Mouse (Mus musculus) 416B (cell line): ENCODE measurements around the gene Rogdi.
A peak's percentile ranks its signal among the peaks of the same experiment; 100 is the strongest.

ENCODE experiments used
- DNase-seq: peaks from one replicate; pipeline ENCODE4 v3.0.0; 2011; ENCODE audit warnings: low read depth

Gene Rogdi

DNA sequence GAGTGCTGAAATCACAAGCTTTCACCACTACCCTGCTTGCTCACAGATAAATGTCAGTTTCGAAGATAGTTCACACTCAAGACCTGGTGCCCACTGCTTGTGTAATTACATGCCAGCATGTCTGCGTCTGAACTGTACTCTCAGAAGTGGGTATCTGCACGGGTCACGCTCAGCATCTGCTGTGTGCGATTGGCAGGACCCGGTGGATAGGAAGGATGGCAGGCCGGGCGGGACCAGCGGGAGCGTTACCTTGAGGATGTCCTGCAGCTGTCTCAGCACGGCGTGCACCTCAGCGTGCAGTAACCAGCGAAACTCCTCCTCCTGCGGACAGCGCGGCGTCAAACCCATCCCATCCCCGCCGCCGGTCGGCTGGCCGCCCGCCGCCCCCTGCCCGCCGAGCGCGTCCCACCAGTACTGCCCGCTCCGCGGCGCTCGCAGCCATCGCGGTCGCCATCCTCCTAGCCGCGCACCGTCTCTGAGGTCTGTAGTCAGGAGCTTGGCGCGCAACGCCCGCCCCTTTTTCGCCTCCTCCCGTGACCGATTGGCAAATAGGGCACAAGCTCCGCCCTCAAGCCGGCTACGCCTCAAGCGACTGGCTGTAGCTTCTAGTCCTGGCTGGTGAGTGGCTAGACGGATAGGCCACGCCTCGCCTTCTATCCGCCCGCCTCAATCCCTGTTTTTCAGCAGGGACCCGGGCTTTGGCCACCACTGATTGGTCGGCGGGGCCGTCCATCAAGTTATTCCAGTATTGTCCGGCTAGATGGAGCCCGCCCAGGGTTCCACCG, at the start of gene Rogdi:
Rogdi (minus strand) TSS at position 500 of the 785 bp plus-strand sequence.
- peak; percentile 98 for DNase-seq

DNA sequence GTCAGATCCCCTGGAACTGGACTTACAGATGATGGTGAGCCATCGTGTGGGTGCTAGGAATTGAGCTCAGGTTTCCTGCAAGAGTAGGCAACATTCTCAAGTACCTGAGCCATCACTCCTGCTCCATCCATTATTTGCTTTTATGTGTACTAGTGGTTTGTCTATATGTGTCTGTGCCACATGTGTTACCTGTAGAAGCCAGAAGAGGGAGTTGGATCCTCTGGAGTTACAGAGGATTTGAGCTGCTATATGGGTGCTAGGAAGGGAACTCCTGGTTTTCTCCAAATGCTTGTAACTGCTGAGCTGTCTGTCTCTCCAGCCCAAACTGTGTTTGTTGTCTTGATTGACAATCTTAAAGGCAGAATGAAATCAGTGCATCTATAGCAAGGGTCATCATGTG, 44.8 kb upstream of the Rogdi start:
- DNase-seq: peak; percentile 59

DNA sequence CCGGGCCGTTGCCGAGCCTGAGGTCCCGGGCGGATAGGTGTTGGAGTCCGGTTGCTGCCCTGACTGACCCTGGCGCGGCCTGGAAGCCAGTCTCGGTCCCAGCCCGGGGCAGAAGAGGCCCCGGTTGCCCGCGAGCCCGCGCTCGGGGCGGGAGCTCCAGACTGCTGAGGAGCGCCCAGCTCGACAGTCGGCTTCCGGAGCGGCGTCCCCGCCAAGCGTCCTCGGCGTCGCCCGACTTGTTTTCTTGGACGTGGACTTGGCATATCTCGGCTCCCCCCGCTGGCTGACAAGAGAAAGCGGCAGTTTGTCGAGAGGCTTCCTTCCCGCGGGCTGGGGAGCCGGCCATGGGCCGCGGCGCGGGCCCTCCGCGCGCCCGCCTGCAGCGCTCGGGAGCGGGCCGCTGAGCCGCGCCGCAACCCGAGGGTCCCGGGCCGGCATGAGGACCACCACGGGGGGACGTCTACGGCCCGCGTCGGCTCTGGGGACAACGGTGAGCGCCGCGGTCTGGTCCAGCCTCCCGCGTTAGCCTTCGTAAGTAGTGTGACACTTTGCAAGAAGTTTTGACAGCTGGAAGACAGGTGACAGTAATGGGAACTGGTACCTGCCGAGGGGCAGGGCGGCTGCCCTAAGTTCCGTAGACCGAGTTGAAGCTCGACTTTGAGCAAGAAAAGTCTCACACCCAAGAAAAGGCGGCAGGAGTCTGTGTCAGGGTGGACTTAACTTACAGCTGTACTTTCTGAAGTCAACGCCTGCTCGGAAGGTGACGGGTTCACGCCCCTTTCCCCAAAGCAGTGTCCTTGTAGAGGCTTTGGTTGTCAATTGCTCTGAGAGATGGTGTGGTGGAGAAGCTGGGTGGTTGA, 37.1 kb upstream of the Rogdi start:
- DNase-seq: peak; percentile 86

DNA sequence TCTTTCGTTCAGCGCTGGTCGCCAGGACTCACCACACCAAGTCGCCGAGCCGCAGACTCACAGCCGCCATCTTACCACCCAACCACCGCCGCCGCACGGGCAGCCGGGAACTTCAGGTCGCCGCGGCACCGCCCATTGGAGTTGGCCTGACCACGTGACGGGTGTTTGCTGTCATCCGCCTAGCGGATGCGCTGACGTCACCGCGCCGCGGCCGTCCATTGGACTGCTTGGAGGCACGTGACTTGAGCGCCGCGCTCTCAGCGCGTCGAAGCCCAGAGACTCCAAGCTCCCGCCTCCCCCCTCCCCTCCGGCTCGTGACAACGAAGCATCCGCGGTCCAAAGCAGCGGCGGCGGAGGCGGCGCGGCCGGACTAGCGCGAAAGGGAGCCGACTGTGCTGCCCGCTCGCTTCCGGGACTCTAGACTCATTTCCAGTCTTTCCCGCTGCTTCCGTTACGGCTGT, 36.5 kb upstream of the Rogdi start, which contains the start of the genes Glyr1 and Ubn1:
Glyr1 (minus strand) TSS at position 90 of the 461 bp plus-strand sequence.
Ubn1 (plus strand) TSS at position 284 of the 461 bp plus-strand sequence.
- DNase-seq: peak; percentile 99

DNA sequence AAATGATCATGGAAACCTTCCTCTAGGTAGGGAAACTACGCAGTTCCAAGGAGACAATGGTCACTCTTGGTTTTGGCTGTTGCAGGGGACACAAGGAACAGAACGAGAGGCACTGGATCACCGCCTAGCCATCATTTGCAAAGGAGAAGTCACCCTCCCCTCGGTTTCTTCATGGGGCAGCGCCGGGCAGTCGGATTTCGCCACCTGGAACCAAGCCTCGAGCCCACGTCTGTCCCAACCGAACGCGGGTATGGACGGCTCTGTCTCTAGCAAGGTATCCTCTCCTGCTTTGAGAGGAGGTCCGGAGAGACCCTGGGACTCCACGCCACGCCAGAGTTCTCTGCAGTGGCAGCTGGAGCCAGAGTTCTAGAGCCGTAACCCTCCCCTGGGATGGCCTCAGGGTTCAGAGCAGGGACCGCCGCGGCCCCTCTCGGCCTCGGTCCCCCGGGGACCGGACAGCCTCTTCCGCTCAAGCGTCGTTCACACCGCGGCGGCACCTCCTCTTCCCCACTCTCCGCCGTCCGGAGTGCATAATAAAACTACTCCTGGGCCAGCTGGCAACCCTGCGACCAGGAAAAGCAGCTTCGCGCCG, 35.9 kb upstream of the Rogdi start:
- peak; percentile 35 for DNase-seq

DNA sequence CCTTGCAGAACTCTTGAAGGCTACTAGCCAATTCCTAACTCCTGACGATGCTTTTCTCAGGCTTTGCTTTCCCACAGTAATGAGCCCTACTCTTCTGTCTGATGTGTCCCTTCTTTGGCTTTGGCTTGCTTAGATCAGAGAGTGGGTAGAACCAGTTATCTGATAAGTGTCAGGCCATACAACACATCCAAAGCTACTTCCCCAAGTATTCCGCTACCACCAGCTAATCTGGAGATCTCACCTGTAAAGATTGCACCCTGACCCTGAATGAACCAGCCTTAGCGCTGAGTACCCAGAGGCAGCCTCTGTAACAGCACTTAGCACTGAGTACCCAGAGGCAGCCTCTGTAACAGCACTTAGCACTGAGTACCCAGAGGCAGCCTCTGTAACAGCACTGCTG, 32.0 kb upstream of the Rogdi start:
- DNase-seq: no peak

DNA sequence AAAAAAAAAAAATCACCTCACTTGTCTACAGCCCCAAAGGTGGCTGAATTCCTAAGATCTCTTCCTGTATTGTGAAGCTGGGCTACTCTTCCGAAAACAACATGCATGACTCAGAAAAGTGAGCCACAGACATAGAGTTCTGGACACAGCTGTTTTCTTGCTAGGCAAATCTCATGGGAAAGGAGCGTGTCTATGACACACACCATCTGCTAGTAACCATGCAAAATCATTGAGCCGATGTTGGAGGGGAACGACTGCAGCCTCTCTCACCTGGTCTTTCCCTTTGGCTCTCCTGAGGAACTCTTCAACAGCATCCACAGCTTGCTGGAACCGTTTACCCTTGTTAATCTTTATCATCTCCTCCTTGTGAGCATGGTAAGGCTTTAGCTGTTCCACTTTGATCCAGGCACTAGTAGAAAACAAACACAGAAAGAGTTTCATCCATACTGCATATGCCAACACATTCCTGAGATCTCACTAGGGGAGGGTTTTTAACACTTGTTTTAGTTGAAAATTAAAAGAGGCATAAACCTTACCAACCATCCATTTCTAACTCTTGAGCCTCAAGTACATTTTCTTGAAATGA, 23.4 kb upstream of the Rogdi start:
- no peak for DNase-seq

DNA sequence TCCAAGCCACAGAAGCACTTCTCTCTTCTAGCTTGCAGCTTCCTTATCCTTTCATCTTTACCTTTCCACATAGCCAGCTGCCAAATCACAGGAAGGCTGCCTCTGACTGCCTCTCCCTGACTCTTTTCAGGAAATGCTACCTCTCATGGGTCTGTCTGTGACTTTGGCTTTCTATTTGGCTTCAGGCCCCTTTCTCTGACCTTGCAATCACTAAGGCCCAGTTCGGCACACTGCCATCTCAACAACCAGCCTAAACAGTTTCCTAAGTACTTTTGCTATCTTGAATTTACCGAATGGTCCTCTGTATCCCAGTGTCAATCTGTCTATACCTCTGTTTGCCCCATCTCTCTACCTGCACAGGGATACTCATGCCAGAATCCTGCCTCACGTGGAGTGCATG, 22.2 kb upstream of the Rogdi start:
- no peak for DNase-seq

DNA sequence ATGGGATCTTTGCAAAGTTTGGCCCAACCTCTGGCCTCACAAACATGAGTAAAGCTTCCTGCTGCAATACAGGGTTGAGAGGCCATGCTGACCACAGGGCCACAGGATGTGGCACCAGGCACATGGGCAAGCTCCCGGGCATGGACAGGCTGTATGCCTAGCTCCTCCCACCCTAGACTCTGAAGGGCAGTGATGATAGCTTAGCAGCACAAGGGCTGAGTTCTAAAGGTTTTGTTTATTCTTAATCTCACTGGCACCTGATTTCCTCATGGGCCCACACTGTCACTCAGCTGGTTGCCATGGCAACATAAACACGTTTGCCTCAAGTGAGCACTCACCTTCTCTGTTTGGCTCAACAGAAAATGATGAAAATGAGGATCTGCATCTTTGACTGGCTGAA, 16.5 kb upstream of the Rogdi start:
- DNase-seq: peak; percentile 95

DNA sequence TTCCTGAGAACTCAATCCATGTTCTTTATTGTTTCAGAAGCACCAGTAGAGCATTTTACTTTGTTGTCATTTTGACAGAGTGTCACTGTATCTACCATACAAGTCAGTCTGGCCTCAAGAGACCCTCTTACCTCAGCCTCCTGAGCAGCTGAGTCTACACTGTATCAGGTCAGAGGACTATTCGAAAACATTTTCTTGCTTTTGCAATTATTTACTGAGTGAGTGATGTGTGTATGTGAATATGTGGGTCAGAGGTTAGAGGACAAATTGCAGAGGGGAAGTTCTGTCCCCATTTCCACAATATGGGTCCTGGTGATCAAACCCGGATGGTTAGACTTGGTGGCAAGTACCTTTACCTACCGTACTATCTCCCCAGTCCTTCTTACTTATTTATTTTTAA, 10.7 kb upstream of the Rogdi start:
- no peak for DNase-seq

DNA sequence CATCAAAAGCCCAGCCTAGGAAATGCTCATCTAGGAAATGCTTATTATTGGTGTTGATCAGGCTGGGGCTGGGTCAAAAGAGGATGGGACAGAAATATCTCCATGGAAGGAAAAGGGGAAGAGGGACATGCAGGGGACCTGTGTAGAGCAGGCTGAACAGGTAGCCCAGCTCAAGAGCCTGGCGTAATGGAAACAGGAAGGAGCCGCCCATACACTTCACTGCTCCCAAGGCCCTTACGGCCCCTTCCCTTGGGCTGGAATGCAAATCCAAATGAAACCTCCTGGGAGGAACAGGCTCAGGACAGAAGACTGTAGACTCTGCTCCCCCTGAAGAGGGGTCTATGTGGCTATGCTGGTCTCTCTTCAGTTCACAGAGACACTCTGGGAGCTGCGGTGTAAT, 1.2 kb upstream of the Rogdi start:
- DNase-seq: no peak

DNA sequence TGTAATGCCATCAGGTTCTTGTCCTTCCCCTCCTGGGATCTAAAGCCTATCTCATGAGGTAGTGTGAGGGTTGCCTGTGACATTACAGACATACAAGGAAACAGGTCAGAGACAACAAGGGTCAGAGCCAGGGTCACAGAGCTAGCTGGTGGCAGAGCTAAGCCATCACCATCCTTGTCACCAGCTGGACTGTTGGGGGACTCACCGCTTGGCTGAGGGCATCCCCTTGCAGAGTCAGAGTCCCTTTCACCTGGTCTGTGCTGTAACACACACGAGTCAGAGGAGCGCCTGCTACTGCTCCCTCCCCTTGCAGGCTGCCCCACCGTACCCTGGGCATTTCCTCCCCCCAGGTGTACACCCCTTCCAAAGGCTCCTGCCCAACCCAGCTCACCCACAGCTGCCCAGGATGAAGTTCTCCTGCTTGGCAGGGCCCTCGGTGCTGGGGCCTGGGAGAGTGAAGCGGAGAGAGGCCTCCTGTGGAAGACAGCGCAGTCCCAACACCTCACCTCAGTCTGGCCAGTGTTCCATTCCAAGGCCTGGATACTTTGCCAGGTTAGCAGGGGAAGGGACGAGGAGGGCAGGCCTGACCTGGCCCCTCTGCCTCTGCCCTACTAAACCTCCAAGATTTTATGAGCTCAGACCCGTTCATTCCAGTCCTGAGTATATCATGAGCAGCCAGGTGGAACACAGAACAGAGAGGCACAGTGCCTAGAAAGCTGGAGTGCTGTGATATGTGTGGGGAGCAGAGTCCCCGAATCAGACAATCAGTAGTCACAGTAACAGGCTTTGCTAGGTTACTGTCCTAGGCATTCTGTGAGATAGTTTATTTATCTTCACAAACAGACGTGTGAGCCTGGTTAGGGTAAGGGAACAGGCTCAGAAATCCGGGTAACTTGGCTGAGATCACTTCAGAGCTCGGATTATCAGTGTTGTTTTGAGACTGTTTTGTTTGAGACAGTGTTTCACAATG, 1.0 kb downstream of the Rogdi start:
- DNase-seq: no peak

DNA sequence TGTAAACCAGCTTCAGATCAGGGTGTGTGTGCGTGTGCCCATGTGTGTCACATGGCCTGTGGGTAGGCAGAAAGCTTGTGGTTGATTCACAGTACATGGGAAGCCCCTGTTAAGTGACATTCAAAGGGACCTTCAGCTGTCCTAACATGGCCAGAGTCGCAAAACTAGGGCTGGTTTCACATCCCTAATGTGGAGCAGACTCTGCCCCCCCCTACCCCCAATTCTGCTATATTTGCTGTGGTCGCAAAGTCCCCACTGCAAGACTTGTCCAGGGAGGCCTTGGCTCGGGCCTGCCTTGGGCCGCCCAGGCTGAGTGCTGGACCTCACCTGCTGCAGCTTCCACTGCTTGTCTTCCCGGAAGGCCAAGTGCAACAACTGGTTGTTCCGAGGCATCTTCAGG, 2.1 kb downstream of the Rogdi start:
- DNase-seq: no peak

DNA sequence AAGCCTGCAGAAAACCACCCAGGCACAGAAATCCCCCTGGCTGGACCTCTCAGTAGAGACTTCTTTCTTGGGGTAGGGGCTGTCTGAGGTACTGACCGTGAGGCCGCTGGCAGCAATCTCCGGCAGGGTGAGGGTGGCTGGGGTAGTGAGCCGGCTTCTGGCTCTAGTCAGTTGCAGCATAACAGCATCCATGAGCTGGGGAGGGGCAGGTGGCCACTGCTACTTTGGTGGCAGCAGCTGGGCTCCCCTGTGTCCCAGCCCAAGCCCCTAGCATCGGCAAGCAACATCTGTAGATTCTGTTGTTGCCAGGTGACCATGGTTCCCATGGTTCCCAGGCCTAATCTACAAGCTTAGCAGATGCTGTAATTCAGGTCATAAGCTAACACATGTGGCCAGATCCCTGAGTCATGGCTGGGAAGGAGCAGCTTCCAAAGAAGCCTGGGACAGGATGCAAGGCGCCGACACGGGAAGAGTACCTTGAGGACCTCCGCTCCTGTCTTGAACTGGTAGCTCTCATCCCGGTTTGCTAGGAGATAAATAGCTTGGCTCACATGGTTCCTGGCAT, 2.9 kb downstream of the Rogdi start:
- DNase-seq: no peak

DNA sequence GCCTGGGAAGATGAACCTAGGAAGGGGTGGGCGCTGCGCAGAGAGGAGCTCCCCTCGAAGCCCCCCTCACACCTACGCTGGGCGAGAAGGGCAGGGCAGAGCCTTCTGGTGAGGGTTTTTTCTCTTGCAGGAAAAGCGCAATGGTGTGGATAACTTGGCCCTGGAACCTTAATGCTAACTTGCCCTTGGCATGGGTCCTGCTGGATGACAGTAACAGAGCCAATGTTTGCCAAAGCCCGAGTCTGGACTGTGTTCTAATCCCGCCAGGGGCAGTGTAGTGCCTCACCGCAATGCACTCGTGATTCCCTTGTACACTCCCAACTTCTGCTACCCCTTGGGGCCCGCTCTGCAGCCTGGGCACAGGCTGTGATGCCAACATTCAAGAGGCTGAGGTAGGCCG, 5.3 kb downstream of the Rogdi start:
- no peak for DNase-seq

DNA sequence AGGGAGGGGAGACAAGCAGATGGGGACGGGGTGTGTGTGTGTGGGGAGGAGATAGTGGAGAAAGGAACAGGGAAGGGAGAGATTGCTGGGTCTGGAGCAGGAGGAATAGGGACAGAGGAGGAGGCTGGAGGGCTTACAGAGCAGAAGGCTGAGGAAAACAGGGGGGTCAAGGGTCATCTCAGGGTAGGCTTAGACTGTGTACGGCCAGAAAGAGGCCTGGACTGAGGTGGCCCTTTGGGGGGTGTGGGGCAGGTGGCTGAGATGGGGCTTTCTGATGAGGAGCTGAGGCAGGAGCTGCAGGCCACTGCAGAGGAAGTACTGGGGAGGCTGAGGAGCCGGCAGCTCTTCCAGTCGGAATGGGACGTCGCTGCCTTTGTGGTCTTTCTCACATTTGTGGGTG, 5.9 kb downstream of the Rogdi start:
- no peak for DNase-seq

DNA sequence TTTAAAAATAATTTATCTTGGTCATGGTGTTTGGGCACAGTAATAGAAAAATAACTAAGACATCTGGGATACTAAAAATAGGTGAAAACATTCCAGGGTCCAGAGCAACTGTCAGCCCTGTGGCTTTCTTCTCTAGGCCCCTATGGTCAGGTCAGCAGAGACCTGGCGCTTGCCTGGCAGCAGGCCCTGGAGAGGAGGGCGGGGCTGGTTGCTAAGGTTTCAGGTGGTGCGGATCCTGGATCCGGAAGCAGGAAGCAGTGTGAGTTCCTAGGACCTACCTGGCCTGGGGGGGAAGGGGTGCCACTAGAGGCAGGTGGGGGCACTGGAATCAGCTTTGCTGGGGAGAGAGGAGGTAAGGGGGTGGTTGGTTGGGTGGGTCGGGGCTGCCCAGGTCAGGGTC, 6.3 kb downstream of the Rogdi start, which contains the start of gene Smim22:
Smim22 (plus strand) TSS at position 222 of the 400 bp plus-strand sequence.
- DNase-seq: no peak

DNA sequence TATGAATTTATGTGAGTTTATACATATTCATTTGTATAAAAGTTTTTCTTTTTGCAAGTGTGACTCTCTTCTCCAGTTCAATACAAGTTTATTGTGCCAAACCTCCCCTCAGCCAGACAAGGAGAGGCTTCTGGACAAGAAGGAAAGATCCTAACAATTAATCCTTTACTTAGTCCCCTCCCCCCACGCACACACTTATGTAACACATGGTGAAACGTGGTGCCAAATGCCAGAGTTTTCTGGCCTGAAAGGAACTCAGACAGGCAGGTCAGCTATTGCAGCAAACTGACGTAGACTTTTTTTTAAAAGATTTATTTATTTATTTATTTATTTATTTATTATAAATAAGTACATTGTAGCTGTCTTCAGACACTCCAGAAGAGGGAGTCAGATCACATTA, 12.7 kb downstream of the Rogdi start:
- no peak for DNase-seq

DNA sequence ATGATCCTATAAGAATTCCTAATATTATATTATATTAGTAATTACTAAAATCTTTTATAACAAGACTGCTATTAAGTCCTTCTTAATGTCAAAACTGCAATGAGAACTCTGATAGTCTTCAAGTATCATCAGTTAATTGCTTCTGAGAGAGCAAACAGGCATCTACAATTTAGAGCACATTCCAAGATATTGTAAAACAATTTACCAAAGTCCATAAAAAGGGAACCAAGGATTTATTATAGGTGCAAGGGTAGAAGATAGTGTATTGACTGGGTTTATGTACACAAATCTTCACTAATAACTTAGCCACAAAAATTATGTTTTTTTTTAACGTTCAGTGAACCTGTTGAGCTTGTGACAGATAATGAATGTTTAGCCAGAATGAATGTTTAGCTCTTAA, 14.4 kb downstream of the Rogdi start:
- DNase-seq: no peak

DNA sequence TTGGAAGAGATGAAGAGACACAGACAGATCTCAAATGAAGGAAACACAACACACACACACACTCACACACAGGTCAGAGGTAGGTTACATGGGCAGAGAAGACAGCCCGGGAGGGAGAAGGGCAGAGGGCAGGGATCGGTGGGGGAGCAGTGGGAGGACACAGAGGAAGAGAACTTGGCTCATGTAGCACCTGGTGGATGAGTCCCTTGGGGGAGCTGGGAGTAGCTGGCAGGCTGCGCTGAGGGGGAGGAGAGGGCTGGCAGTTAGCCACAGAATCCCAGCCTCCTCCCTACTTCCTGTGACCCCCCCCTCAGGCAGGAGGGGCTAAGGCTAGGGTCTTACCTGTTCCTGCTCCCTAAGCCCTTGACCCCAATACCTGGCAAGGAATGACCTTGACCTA, 15.8 kb downstream of the Rogdi start, which contains the start of gene Sept12:
Sept12 (minus strand) TSS at position 300 of the 400 bp plus-strand sequence.
- no peak for DNase-seq

DNA sequence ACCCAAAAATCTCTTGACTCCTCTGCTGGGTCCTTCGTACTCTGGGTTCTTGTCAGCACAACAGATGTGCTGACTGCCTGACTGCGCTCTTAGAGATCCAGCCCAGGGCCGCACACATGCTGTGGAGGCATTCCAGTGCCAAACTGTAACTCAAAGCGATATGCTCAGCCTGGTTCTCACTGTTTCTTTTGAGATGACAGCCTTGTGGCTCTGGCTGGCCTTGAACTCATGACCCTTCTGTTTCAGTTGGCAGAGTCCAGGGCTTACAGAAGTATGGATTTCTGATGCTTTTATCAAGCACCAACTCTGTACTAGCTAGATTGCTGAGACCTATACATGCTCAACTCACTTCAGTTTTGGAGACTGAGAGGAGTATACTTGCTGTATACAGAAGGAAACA, 20.1 kb downstream of the Rogdi start:
- no peak for DNase-seq
